Mouse (Mus musculus) midbrain, embryonic 12.5 days (tissue): Measurements from ENCODE around the gene Uqcc1. TPM values are rescaled to one million over a fixed set of nuclear protein-coding genes. Genes with fewer than 3 reads are reported as not detected.
"Not testable (repeated sequence)": the region's sequence is repeated elsewhere in the genome, so short reads cannot be mapped to it uniquely, and the experiment has no call there.

ENCODE experiments used
- ATAC-seq: fragments of 200-750 bp; cut with Nextera tagmentation; 2 replicates; pipeline ENCODE4 v1.8.0; 2017; ENCODE audit warnings: low read depth, moderate TSS enrichment, moderate library complexity; ENCODE audit not compliant: low FRiP score
- H3K27ac ChIP-seq: fragments of 300-500 bp; sonication (generic); replicated peaks from 2 replicates; pipeline ENCODE4 v1.5.1; 2016; ENCODE audit warnings: mild to moderate bottlenecking
- H3K27me3 ChIP-seq: fragments of 300-500 bp; sonication (generic); 2 replicates; pipeline ENCODE4 v1.6.1; 2016; ENCODE audit warnings: mild to moderate bottlenecking
- H3K36me3 ChIP-seq: fragments of 300-500 bp; sonication (generic); 2 replicates; pipeline ENCODE4 v1.6.1; 2016
- H3K4me1 ChIP-seq: fragments of 300-500 bp; sonication (generic); 2 replicates; pipeline ENCODE4 v1.6.1; 2016
- H3K4me2 ChIP-seq: fragments of 300-500 bp; sonication (generic); replicated peaks from 2 replicates; pipeline ENCODE4 v1.6.1; 2016; ENCODE audit warnings: mild to moderate bottlenecking, moderate library complexity
- H3K4me3 ChIP-seq: fragments of 300-500 bp; sonication (generic); 2 replicates; pipeline ENCODE4 v1.5.1; 2016; ENCODE audit warnings: mild to moderate bottlenecking
- H3K9ac ChIP-seq: fragments of 300-500 bp; sonication (generic); replicated peaks from 2 replicates; pipeline ENCODE4 v1.6.1; 2016; ENCODE audit warnings: mild to moderate bottlenecking, moderate library complexity
- H3K9me3 ChIP-seq: fragments of 300-500 bp; sonication (generic); 2 replicates; pipeline ENCODE4 v1.6.1; 2016; ENCODE audit warnings: mild to moderate bottlenecking
- WGBS: fragments of 180-500 bp; shearing (Covaris S2); methylation state at CpG from one replicate; pipeline ENCODE4 v1.1.7; 2016; 5-methylcytosine and 5-hydroxymethylcytosine counted together
- polyA plus RNA-seq: library from polyadenylated mRNA; unstranded; fragments of >200 nt; fragmentation: Nextera tagmentation; extraction: Ambion mirVana; gene quantifications from 2 replicates; pipeline ENCODE4 v1.2.1, GENCODE M21; 2016

Gene Uqcc1
- polyA plus RNA-seq, 1 experiment from 2014 or later: 87.6 TPM

DNA sequence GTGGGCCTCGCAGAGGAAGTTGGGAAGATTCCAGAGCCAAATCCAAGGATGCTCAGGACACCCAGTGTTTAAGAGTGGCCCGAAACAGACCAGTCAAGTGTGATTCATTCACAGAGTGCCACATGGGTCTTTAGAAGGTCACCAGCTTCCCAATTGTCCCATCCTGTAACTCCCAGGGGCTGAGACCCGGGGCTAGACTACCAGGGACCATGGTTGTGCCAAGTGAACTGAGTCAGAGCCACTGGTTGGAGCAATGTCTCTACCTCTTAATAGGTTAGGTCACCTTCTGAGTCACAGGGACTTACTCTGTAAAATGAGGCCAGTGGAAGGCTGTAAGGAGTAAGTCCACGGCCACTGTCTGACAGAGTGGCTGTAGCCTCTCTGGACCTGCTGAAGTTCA, 91.1 kb downstream of the Uqcc1 start:
- ATAC-seq: no peak
- Histone ChIP-seq H3K9me3 (no peaks in the 10 kb centered on the region), H3K27ac (no peak overlapping the region), H3K4me2 (no peak overlapping the region), H3K4me1 (no peaks in the 10 kb centered on the region), H3K9ac (no peak overlapping the region), H3K36me3 (no peaks in the 10 kb centered on the region), H3K27me3 (no peaks in the 10 kb centered on the region), H3K4me3 (no peak overlapping the region)
- WGBS: 89% methylated on average over 4 of the region's 4 CpGs

DNA sequence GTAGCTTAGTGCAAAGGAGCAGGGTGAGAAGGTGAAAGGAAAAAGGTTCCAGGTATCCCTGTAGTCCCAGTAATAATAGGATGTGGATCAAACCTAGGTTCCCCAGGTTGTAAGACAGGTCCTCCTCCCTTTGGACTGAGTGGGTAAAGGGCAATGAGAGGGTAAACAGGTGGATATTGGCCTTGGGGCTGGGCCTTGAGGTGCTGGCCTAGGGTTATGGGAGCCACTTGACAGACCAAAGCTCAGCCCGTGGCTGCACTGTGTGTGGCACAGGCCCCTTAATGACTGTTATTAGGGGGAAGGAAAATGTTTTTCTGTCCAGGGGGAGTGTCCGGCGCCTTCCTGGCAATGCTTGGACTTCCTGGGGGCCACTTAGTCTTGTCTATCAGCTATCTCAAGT, 92.1 kb downstream of the Uqcc1 start:
- no peak overlapping the region for H3K4me3 ChIP-seq
- H3K9me3 ChIP-seq: no peaks in the 10 kb centered on the region
- ATAC-seq: no peak
- no peak overlapping the region for H3K9ac ChIP-seq
- no peaks in the 10 kb centered on the region for H3K36me3 ChIP-seq
- 75% methylated on average over 3 of the region's 3 CpGs for WGBS
- H3K27ac ChIP-seq: no peak overlapping the region
- no peak overlapping the region for H3K4me2 ChIP-seq
- H3K4me1 ChIP-seq: no peaks in the 10 kb centered on the region
- no peaks in the 10 kb centered on the region for H3K27me3 ChIP-seq

DNA sequence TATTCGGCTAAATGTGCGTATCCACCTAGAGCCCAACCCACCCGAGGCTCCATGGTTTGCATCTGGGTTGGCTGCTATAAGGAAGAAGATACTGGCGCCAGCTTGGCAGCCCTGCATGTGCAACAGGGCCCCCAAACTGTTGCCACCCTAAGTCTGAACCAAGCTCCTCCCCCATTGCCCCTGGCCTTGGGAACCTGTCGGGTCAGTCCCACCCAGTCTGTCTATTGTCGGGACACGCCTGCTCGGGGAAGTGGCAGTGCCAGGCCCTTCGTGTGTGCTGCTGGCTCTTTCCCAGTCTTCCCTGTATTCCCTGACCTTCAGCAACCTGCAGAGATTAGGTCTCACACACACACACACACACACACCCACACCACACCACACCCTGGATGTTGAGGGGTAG, 95.4 kb downstream of the Uqcc1 start, which contains the start of gene Fam83c:
TSS of gene Fam83c (minus strand) at position 123 of the 400 bp plus-strand sequence.
- no peak within 1 kb of the TSS for H3K9ac ChIP-seq
- no peaks in the 10 kb centered on the region for H3K4me1 ChIP-seq
- no peaks in the 10 kb centered on the region for H3K27me3 ChIP-seq
- H3K4me3 ChIP-seq: no peak within 1 kb of the TSS
- no peak within 1 kb of the TSS for H3K4me2 ChIP-seq
- no peaks in the 10 kb centered on the region for H3K9me3 ChIP-seq
- no peaks in the 10 kb centered on the region for H3K36me3 ChIP-seq
- H3K27ac ChIP-seq: no peak within 1 kb of the TSS
- no peak for ATAC-seq
- WGBS: 70% methylated on average over 9 of the region's 9 CpGs

DNA sequence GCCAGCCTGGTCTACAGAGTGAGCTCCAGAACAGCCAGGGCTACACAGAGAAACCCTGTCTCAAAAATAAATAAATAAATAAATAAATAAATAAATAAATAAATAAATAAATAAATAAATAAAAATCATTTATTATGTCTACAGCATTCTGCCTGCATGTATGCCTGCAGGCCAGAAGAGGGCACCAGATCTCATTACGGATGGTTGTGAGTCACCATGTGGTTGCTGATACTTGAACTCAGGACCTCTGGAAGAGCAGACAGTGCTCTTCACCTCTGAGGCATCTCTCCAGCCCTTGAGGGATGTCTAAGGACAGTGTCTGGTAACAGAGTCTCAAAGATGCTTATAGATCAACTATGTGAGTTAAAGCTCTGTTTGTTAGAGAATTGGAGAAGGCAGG, 98.0 kb downstream of the Uqcc1 start:
- H3K9me3 ChIP-seq, H3K36me3 ChIP-seq, ATAC-seq, H3K4me3 ChIP-seq, H3K4me1 ChIP-seq, H3K27ac ChIP-seq, H3K9ac ChIP-seq, H3K4me2 ChIP-seq, H3K27me3 ChIP-seq: not testable (repeated sequence)
- WGBS: 76% methylated on average over 1 of the region's 1 CpGs

DNA sequence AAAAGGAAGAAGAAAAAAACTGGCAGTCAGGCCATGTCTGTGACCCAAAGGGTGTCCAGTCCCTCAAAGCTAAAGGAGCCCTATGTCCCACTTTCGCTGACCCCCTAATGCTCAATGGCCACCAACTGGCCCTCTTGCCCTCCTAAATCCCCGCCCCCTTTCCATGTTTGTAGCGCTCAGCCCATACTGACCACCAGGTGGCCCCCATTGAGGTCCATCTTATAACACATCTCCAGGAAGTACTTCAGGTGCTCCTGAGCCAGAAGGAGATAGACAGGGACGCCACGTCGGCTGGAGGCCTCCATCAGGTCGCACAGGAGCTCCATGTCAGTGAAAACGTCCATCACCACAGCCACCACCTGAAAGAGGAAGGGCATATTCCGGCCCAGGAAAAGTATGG, 98.8 kb downstream of the Uqcc1 start:
- peaks cover 9% of the 10 kb centered on the region for H3K4me1 ChIP-seq
- ATAC-seq: no peak
- H3K27ac ChIP-seq: no peak overlapping the region
- H3K36me3 ChIP-seq: no peaks in the 10 kb centered on the region
- H3K27me3 ChIP-seq: no peaks in the 10 kb centered on the region
- WGBS: 62% methylated on average over 9 of the region's 9 CpGs
- no peaks in the 10 kb centered on the region for H3K9me3 ChIP-seq
- H3K4me2 ChIP-seq: no peak overlapping the region
- no peak overlapping the region for H3K4me3 ChIP-seq
- H3K9ac ChIP-seq: no peak overlapping the region

DNA sequence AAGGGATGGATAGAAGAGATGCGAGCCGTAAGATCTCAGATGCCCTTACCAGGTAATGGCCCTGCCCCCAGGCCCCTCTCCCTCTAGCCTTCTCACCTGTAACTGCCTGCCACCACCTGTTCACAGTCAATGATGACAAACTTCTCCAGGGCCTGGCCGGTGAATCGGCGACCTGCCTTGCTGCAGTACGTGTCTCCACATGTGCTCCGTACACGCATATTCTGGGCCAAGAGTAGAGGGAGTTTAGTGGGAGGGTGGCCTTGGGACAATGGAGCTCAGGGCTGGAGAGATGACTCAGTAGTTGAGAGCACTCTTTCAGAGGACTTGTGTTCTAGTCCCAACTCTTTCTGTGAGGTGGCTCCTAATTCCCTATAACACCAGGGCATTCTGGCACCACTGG, 99.3 kb downstream of the Uqcc1 start:
- Histone ChIP-seq H3K9me3 (no peaks in the 10 kb centered on the region), H3K36me3 (no peaks in the 10 kb centered on the region), H3K4me1 (peaks cover 10% of the 10 kb centered on the region)

DNA sequence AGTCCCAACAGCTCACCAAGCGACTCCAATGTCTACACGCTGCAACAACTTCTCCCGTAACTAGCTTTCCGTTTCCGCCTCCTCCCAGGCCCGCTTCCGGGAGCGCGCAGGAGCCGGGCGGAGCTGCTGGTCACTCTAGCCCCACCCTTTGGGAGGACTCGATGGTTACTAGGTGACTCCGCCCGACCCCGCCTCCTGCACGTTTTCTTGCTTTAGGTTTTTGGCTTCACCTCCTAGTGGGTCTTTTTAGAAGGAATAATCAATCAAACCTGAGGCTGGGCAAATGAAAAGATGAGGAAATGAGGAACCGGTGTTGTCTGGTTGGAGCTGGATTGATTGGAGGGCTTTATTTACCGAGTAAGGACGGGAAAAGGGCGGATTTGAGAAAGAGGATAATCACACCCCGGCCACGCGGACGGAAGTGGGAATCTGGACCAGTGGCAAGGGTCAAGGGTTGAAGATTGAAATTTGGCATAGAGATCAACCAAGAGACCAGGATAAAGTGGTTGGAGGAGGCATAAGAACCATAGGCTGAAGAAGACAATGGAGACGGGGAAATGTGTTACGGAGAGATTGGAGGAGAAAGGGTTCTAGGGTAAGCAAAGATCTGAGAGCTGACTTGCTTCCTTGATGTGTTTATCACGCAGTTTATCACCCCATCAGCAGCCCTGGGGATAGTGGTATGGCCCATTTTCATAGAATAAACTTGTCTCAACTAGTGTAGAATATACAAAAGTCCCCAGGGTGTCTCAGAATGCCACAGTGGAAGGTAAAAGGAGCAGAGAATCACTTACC, 103.3 kb downstream of the Uqcc1 start, which contains the start of gene Eif6:
TSS of gene Eif6 (minus strand) at position 296 of the 795 bp plus-strand sequence.
- peaks cover 22% of the 10 kb centered on the region for H3K36me3 ChIP-seq
- H3K4me1 ChIP-seq: peaks cover 18% of the 10 kb centered on the region
- H3K4me3 ChIP-seq: peak within 1 kb of the TSS; percentile 96
- H3K27me3 ChIP-seq: no peaks in the 10 kb centered on the region
- peak within 1 kb of the TSS; percentile 77 for H3K27ac ChIP-seq
- peak within 1 kb of the TSS; percentile 88 for H3K9ac ChIP-seq
- peak within 1 kb of the TSS; percentile 92 for H3K4me2 ChIP-seq
- ATAC-seq: peak; percentile 92
- 6% methylated on average over 27 of the region's 27 CpGs for WGBS
- no peaks in the 10 kb centered on the region for H3K9me3 ChIP-seq

More for the DNA sequence above, 99.3 kb downstream of the Uqcc1 start:
- 93% methylated on average over 8 of the region's 8 CpGs for WGBS
- H3K4me3 ChIP-seq: no peak overlapping the region
- H3K4me2 ChIP-seq: no peak overlapping the region
- no peak overlapping the region for H3K27ac ChIP-seq
- H3K27me3 ChIP-seq: no peaks in the 10 kb centered on the region
- no peak for ATAC-seq
- no peak overlapping the region for H3K9ac ChIP-seq

- ATAC-seq: peak; percentile 50
- Histone ChIP-seq H3K9me3 (no peaks in the 10 kb centered on the region), H3K4me2 (peak overlapping the region; percentile 92), H3K27ac (peak overlapping the region; percentile 77), H3K27me3 (no peaks in the 10 kb centered on the region), H3K9ac (peak overlapping the region; percentile 88), H3K36me3 (peaks cover 28% of the 10 kb centered on the region), H3K4me3 (peak overlapping the region; percentile 96), H3K4me1 (peaks cover 18% of the 10 kb centered on the region)
- WGBS: 2% methylated on average over 52 of the region's 52 CpGs
These were observed 104.0 kb downstream of the Uqcc1 start for GRCm38 (mm10) chr2:155825904-155826629.

- H3K4me1 ChIP-seq: peaks cover 28% of the 10 kb centered on the region
- no peaks in the 10 kb centered on the region for H3K9me3 ChIP-seq
- no peak for ATAC-seq
- H3K36me3 ChIP-seq: peaks cover 40% of the 10 kb centered on the region
- H3K27ac ChIP-seq: no peak overlapping the region
- no peak overlapping the region for H3K9ac ChIP-seq
- H3K4me2 ChIP-seq: no peak overlapping the region
- H3K27me3 ChIP-seq: no peaks in the 10 kb centered on the region
- no peak overlapping the region for H3K4me3 ChIP-seq
- 98% methylated on average over 8 of the region's 8 CpGs for WGBS
These were observed 106.4 kb downstream of the Uqcc1 start for GRCm38 (mm10) chr2:155823722-155824121.

GRCm38 (mm10) chr2:155820779-155821178, 109.3 kb downstream of the Uqcc1 start:
- H3K4me3 ChIP-seq: no peak overlapping the region
- WGBS: 91% methylated on average over 5 of the region's 5 CpGs
- peaks cover 24% of the 10 kb centered on the region for H3K4me1 ChIP-seq
- no peak for ATAC-seq
- H3K9me3 ChIP-seq: no peaks in the 10 kb centered on the region
- H3K27ac ChIP-seq: no peak overlapping the region
- H3K36me3 ChIP-seq: peaks cover 43% of the 10 kb centered on the region
- no peaks in the 10 kb centered on the region for H3K27me3 ChIP-seq
- no peak overlapping the region for H3K4me2 ChIP-seq
- no peak overlapping the region for H3K9ac ChIP-seq

DNA sequence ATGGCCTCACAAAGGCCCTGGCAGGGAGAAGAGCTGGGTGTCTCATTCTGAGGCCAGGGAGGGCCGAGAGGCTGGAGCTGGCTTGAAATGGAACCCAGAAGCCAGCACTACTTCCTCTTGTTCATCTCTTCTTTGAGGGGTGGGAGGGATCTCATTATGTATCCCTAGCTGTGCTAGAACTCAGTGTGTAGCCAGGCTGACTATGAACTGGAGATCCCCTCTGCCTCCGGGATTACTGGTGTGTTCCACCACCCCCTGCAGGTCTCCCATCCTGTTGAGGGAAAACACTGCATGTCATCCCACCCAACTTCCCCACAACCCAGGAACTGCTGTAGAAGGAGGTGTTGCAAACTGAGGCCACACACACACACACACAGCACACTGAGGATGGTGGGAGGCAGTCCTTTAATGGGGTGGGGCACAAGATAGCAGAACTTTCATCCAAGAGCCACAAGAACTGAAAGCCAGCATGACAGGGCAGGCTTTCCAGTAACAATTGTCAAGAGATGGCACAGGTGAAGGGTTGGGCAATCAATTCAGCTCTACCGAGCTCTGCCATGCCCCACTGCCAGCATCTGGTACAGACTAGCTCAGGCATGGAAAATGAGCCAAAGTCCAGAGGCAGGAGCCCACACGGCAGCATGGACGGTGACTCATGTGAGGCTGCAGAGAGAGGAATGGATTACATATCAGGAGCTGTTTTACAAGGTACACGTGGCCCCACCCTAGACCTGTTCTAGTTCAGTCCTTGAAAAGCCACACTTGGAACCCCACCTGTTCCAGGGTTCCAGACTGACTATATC, 110.5 kb downstream of the Uqcc1 start:
- peak overlapping the region; percentile 86 for H3K4me2 ChIP-seq
- no peak; the same call in 1 of the 2 replicates for ATAC-seq
- peak overlapping the region; percentile 74 for H3K27ac ChIP-seq
- H3K4me3 ChIP-seq: peak overlapping the region; percentile 53
- H3K27me3 ChIP-seq: no peaks in the 10 kb centered on the region
- H3K4me1 ChIP-seq: peaks cover 16% of the 10 kb centered on the region
- peak overlapping the region; percentile 68; the same call in 1 of the 2 replicates for H3K9ac ChIP-seq
- no peaks in the 10 kb centered on the region for H3K9me3 ChIP-seq
- peaks cover 44% of the 10 kb centered on the region for H3K36me3 ChIP-seq
- WGBS: 62% methylated on average over 6 of the region's 6 CpGs

DNA sequence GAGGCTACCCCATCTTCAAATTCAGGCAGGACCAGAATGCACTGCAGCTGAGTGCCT, 110.9 kb downstream of the Uqcc1 start, which contains the start of gene BC029722:
TSS of gene BC029722 (minus strand) at position 35 of the 57 bp plus-strand sequence.
- Histone ChIP-seq H3K9ac (peak within 1 kb of the TSS; percentile 68), H3K4me1 (peaks cover 16% of the 10 kb centered on the region), H3K36me3 (peaks cover 44% of the 10 kb centered on the region), H3K27me3 (no peaks in the 10 kb centered on the region), H3K9me3 (no peaks in the 10 kb centered on the region), H3K4me3 (peak within 1 kb of the TSS; percentile 53), H3K27ac (peak within 1 kb of the TSS; percentile 74), H3K4me2 (peak within 1 kb of the TSS; percentile 86)
- ATAC-seq: no peak
